Mouse (Mus musculus): ENCODE measurements at regions not wholly inside any gene's neighbourhood (a gene's known extent, or its start where the extent isn't known, plus 50 kb on each side); places are given as distances from the start of the nearest gene placed in this dataset.

GRCm38 (mm10) chr1:163512847-163513246 is 109.4 kb upstream of the Gorab start:
- Histone ChIP-seq H3K4me1 (ENCODE audit: control insufficient read depth in 1 of 2, insufficient read depth in 2 of 2) (no peaks in the 10 kb centered on the region), H3K4me3 (replicated peaks in 1 of 3; ENCODE audit: low read depth in 2 of 3, low read length in 2 of 3, poor library complexity in 1 of 3) (no peak overlapping the region), H3K36me3 (replicated peaks in 1 of 2; ENCODE audit: control insufficient read depth in 1 of 2, insufficient read depth in 1 of 2, low read length in 1 of 2) (no peaks in the 10 kb centered on the region), H3K4me2 (ENCODE audit: insufficient read depth, low read depth, poor library complexity, severe bottlenecking) (no peak overlapping the region), H3K79me2 (replicated peaks; ENCODE audit: control insufficient read depth, extremely low read depth, insufficient read depth, poor library complexity, severe bottlenecking) (no peaks in the 10 kb centered on the region), H3K27ac (ENCODE audit: insufficient read depth, low read depth) (no peak overlapping the region), H3K9ac (ENCODE audit: insufficient read depth, low read depth) (no peak overlapping the region), H3K27me3 (replicated peaks) (no peaks in the 10 kb centered on the region), H3K9me3 (replicated peaks; ENCODE audit: low read length) (no peaks in the 10 kb centered on the region)
- TF ChIP-seq MYC (IDR thresholded peaks at IDR 0.05; ENCODE audit: low read depth, low read length), result no peak
- TF ChIP-seq CTCF (conservative IDR thresholded peaks at IDR 0.05 in 1 of 2, IDR thresholded peaks at IDR 0.05 in 1 of 2; ENCODE audit: low read depth in 2 of 2, low read length in 2 of 2), result no peak
- no peak for TF ChIP-seq SMC3 (IDR thresholded peaks at IDR 0.05; ENCODE audit: low read depth, low read length)
- TF ChIP-seq IRF4 (IDR thresholded peaks at IDR 0.05; ENCODE audit: low read depth, low read length), result no peak
- no peak for TF ChIP-seq USF1 (IDR thresholded peaks at IDR 0.05; ENCODE audit: low read depth, low read length)
- TF ChIP-seq TCF12 (IDR thresholded peaks at IDR 0.05; ENCODE audit: low read depth, low read length), result no peak
- TF ChIP-seq ETS1 (conservative IDR thresholded peaks at IDR 0.05; ENCODE audit: low read depth, low read length), result no peak
- TF ChIP-seq JUN (IDR thresholded peaks at IDR 0.05; ENCODE audit: insufficient read depth, low read depth, low read length), result no peak
- TF ChIP-seq MAZ (IDR thresholded peaks at IDR 0.05; ENCODE audit: low read depth, low read length), result no peak
- no peak for TF ChIP-seq ZKSCAN1 (IDR thresholded peaks at IDR 0.05; ENCODE audit: borderline replicate concordance, low read depth, low read length)
- no peak for TF ChIP-seq HCFC1 (IDR thresholded peaks at IDR 0.05; ENCODE audit: low read depth, low read length)
- no peak for TF ChIP-seq BHLHE40 (IDR thresholded peaks at IDR 0.05; ENCODE audit: low read depth, low read length)
- TF ChIP-seq JUND (conservative IDR thresholded peaks at IDR 0.05; ENCODE audit: low read depth, low read length), result no peak
- no peak for TF ChIP-seq RAD21 (IDR thresholded peaks at IDR 0.05; ENCODE audit: low read depth, low read length)
- DNase-seq (ENCODE audit: extremely low read depth), result no peak
- dilution Hi-C loops (cut with MboI; ENCODE audit: extremely low pct_ligation_motif_present, extremely low pct_unique_long_range_greater_than_20kb, low sequenced_read_pairs) (no loop called here), in situ Hi-C loops (cut with MboI; ENCODE audit: low pct_ligation_motif_present, low pct_unique_long_range_greater_than_20kb, low sequenced_read_pairs) (no loop called here)

GRCm38 (mm10) chr1:163512008-163512407 is 108.5 kb upstream of the Gorab start:
- Histone ChIP-seq H3K79me2 (replicated peaks; ENCODE audit: control insufficient read depth, extremely low read depth, insufficient read depth, poor library complexity, severe bottlenecking) (no peaks in the 10 kb centered on the region), H3K4me1 (ENCODE audit: control insufficient read depth in 1 of 2, insufficient read depth in 2 of 2) (no peaks in the 10 kb centered on the region), H3K4me2 (ENCODE audit: insufficient read depth, low read depth, poor library complexity, severe bottlenecking) (no peak overlapping the region), H3K9me3 (replicated peaks; ENCODE audit: low read length) (no peaks in the 10 kb centered on the region), H3K36me3 (replicated peaks in 1 of 2; ENCODE audit: control insufficient read depth in 1 of 2, insufficient read depth in 1 of 2, low read length in 1 of 2) (no peaks in the 10 kb centered on the region), H3K27ac (ENCODE audit: insufficient read depth, low read depth) (no peak overlapping the region), H3K27me3 (replicated peaks) (no peaks in the 10 kb centered on the region), H3K4me3 (replicated peaks in 1 of 3; ENCODE audit: low read depth in 2 of 3, low read length in 2 of 3, poor library complexity in 1 of 3) (no peak overlapping the region), H3K9ac (ENCODE audit: insufficient read depth, low read depth) (no peak overlapping the region)
- TF ChIP-seq MAFK (IDR thresholded peaks at IDR 0.05; ENCODE audit: insufficient replicate concordance, low read length) (no peak), TCF12 (IDR thresholded peaks at IDR 0.05; ENCODE audit: low read depth, low read length) (no peak), TBP (conservative IDR thresholded peaks at IDR 0.05; ENCODE audit: low read depth, low read length) (no peak), IRF4 (IDR thresholded peaks at IDR 0.05; ENCODE audit: low read depth, low read length) (no peak)
- dilution Hi-C loops (cut with MboI; ENCODE audit: extremely low pct_ligation_motif_present, extremely low pct_unique_long_range_greater_than_20kb, low sequenced_read_pairs) (no loop called here), in situ Hi-C loops (cut with MboI; ENCODE audit: low pct_ligation_motif_present, low pct_unique_long_range_greater_than_20kb, low sequenced_read_pairs) (no loop called here)
- DNase-seq (ENCODE audit: extremely low read depth), result no peak
